Mouse (Mus musculus) adrenal gland, postnatal 25 days (tissue): ENCODE measurements at regions not wholly inside any gene's neighbourhood (a gene's known extent, or its start where the extent isn't known, plus 50 kb on each side); places are given as distances from the start of the nearest gene placed in this dataset.

Experiments
- DNase-seq: peaks from one replicate; pipeline ENCODE4 v3.0.0; 2021; ENCODE audit warnings: mixed read lengths

- DNase-seq = no peak
Measured at GRCm38 (mm10) chr11:34153749-34154525, 54.0 kb downstream of the Foxi1 start.

DNA sequence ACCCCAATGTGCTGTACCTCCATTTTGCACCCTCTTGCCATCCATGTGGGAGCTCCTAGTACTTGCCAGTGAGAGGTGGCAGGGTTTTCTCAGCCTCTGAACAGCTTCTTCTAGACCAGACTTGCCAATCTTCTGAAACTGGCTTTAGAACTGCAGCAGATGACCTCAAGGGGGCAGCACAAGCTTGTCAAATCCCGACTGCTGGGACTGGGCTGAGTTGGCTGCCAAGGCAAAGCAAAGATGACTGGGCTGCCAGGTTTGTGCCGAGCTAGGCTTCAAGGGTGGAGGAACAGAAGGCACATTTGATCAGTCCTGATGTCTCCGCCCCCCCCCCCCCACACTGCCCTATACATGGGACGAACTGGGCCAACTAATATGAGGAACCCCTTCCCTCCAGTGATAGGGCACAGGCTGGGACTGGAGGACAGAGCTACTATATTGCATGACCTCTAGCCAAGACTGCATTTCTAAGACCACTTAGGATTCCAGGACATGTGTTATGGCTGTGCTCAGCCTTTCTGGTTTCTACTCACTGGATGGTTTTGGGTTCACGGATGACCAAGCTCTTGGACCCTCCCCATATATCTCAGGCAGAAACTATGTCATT lies 51.1 kb upstream of the 4930469K13Rik start:
- DNase-seq = peak; percentile 79
